Mouse (Mus musculus) myocyte (in vitro differentiated cells): Measurements from ENCODE around the gene Eln.

Experiments used
- CEBPB ChIP-seq: IDR thresholded peaks from 2 replicates; pipeline ENCODE4 v1.6.1; 2011; ENCODE audit warnings: mild to moderate bottlenecking, moderate library complexity; ENCODE audit not compliant: poor library complexity, insufficient read depth, severe bottlenecking
- E2F4 ChIP-seq: IDR thresholded peaks from one replicate; pipeline ENCODE4 v1.6.1; 2011; ENCODE audit warnings: mild to moderate bottlenecking, control low read depth, moderate library complexity; ENCODE audit not compliant: insufficient read depth
- MAX ChIP-seq: IDR thresholded peaks from one replicate; pipeline ENCODE4 v1.6.1; 2011; ENCODE audit warnings: low read depth, mild to moderate bottlenecking, control low read depth
- MYOG ChIP-seq, 3 experiments: IDR thresholded peaks; one replicate each; pipeline ENCODE4 v1.6.1; 2011; ENCODE audit warnings: control low read depth in 2 of 3, low read depth in 2 of 3, mild to moderate bottlenecking in 2 of 3; ENCODE audit not compliant: insufficient read length in 2 of 3, control insufficient read depth in 1 of 3, insufficient read depth in 1 of 3
- POLR2A ChIP-seq: IDR thresholded peaks from one replicate; pipeline ENCODE4 v1.6.1; 2011; ENCODE audit warnings: low read depth, mild to moderate bottlenecking, control low read depth, moderate library complexity; ENCODE audit not compliant: insufficient read length
- POLR2AphosphoS2 ChIP-seq: IDR thresholded peaks from one replicate; pipeline ENCODE4 v1.6.1; 2011; ENCODE audit warnings: low read depth, control low read depth; ENCODE audit not compliant: insufficient read length
- TCF12 ChIP-seq: IDR thresholded peaks from one replicate; pipeline ENCODE4 v1.6.1; 2011; ENCODE audit warnings: mild to moderate bottlenecking, control low read depth; ENCODE audit not compliant: poor library complexity, insufficient read depth, severe bottlenecking
- TCF3 ChIP-seq: IDR thresholded peaks from one replicate; pipeline ENCODE4 v1.6.1; 2011; ENCODE audit warnings: low read depth, control low read depth; ENCODE audit not compliant: insufficient read length
- USF1 ChIP-seq: IDR thresholded peaks from one replicate; pipeline ENCODE4 v1.6.1; 2011; ENCODE audit warnings: low read depth, mild to moderate bottlenecking, control low read depth, moderate library complexity

GRCm38 (mm10) chr5:134692704-134693103, 54.4 kb downstream of the Eln start:
- TF ChIP-seq POLR2A (no peak), CEBPB (no peak), TCF12 (no peak), MYOG (IDR thresholded peaks at IDR 0.05; ENCODE audit: control insufficient read depth in 1 of 3, insufficient read depth in 1 of 3, insufficient read length in 2 of 3, low read depth in 2 of 3) (no peak), E2F4 (no peak), MAX (no peak), USF1 (no peak), POLR2AphosphoS2 (no peak), TCF3 (no peak)
